Mouse (Mus musculus) hindbrain, embryonic 10.5 days (tissue): ENCODE measurements around the gene Ndc1. TPM values are rescaled to one million over a fixed set of nuclear protein-coding genes. Genes with fewer than 3 reads are reported as not detected.
"Not testable (repeated sequence)": the region's sequence is repeated elsewhere in the genome, so short reads cannot be mapped to it uniquely, and the experiment has no call there.

Source experiments
- DNase-seq: peaks from one replicate; pipeline ENCODE4 v3.0.0-alpha.2; 2017; ENCODE audit warnings: low spot score
- H3K27ac ChIP-seq: fragments of 300-500 bp; sonication (generic); 2 replicates; pipeline ENCODE4 v1.5.1; 2016; ENCODE audit warnings: mild to moderate bottlenecking, moderate library complexity
- H3K27me3 ChIP-seq: fragments of 300-500 bp; sonication (generic); 2 replicates; pipeline ENCODE4 v1.6.1; 2016; ENCODE audit warnings: mild to moderate bottlenecking; ENCODE audit not compliant: poor library complexity, insufficient read depth, severe bottlenecking
- H3K36me3 ChIP-seq: fragments of 300-500 bp; sonication (generic); 2 replicates; pipeline ENCODE4 v1.6.1; 2016; ENCODE audit warnings: mild to moderate bottlenecking, moderate library complexity
- H3K4me1 ChIP-seq: fragments of 300-500 bp; sonication (generic); replicated peaks from 2 replicates; pipeline ENCODE4 v1.6.1; 2016; ENCODE audit warnings: mild to moderate bottlenecking
- H3K4me3 ChIP-seq: fragments of 300-500 bp; sonication (generic); 2 replicates; pipeline ENCODE4 v1.5.1; 2016; ENCODE audit warnings: mild to moderate bottlenecking, moderate library complexity
- H3K9me3 ChIP-seq: fragments of 300-500 bp; sonication (generic); 2 replicates; pipeline ENCODE4 v1.6.1; 2016; ENCODE audit warnings: mild to moderate bottlenecking, moderate library complexity
- WGBS: fragments of 180-500 bp; shearing (Covaris S2); methylation state at CpG from one replicate; pipeline ENCODE4 v1.1.7; 2016; 5-methylcytosine and 5-hydroxymethylcytosine counted together
- polyA plus RNA-seq: library from polyadenylated mRNA; unstranded; fragments of >200 nt; fragmentation: Nextera tagmentation; extraction: Ambion mirVana; gene quantifications from 2 replicates; pipeline ENCODE4 v1.2.1, GENCODE M21; 2016

Gene Ndc1
- polyA plus RNA-seq, 1 experiment from 2014 or later, result 35.1 TPM

DNA sequence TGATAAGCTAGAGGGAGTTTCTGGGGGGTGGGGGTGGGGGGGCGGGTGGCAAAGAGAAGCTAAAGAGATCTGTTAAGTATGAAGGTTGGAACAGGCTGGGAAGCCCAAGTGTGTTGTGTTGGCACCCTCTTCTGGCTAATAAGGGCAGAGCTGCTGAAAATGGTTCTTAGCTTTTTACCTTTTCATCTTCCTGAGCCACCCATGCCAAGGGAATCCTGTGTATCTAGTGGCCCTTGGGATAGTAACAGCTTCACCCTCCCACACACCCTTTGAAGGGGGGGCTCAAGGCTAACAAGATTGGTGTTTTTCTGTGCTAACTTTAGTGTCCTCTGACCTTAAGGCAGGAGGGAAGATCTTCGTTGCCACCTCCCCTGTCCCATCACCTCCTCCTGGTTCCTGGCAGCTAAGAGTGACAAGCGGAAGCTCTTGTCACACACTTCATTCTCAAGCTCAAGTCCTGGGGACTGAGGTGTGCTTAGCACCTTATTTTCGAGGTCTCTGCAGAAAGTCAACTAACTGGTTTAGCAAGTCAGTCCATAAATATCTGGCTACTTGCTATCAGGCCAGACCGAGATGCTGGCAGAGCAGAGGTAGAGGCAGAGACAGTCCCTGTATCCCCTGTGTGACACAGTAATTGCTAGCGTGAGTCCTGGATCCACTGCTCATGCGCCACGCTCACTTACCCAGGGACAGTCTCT, 18.1 kb upstream of the Ndc1 start:
- H3K9me3 ChIP-seq, result no peaks in the 10 kb centered on the region
- peaks cover 22% of the 10 kb centered on the region; the same call in 1 of the 2 replicates for H3K36me3 ChIP-seq
- 67% methylated on average over 8 of the region's 8 CpGs for WGBS

DNA sequence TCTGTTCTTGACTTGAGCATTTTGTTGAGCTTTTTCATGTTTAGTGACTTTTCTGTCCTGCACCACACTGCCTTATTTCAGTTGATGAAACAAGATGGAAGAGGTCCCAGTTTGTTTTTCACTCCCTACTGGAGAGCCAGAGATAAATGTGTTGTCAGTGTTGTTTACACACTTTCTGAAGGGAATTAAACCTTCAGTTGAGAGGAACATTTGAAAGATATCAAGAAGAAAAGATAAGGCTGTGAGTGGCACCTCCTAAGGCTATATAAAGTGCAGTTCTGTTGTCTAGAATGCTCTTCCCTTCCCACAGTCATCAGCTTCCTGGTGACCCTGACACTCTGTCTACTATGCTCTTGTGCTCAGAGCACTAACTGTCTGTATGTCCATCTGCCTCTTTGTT, 16.2 kb upstream of the Ndc1 start:
- no peak overlapping the region for H3K4me3 ChIP-seq
- H3K36me3 ChIP-seq, result peaks cover 16% of the 10 kb centered on the region; the same call in 1 of the 2 replicates
- H3K27ac ChIP-seq, result no peak overlapping the region
- DNase-seq, result no peak
- H3K27me3 ChIP-seq, result no peaks in the 10 kb centered on the region
- H3K4me1 ChIP-seq, result peaks cover 11% of the 10 kb centered on the region; the same call in 1 of the 2 replicates
- H3K9me3 ChIP-seq, result no peaks in the 10 kb centered on the region

More for the DNA sequence above, 18.1 kb upstream of the Ndc1 start:
- Histone ChIP-seq H3K4me1 (peaks cover 10% of the 10 kb centered on the region; the same call in 1 of the 2 replicates), H3K27me3 (no peaks in the 10 kb centered on the region), H3K27ac (0 out of 2 replicates have a peak overlapping the region, but pooled peaks have one; percentile 0), H3K4me3 (no peak overlapping the region)
- DNase-seq, result peak; percentile 32

DNA sequence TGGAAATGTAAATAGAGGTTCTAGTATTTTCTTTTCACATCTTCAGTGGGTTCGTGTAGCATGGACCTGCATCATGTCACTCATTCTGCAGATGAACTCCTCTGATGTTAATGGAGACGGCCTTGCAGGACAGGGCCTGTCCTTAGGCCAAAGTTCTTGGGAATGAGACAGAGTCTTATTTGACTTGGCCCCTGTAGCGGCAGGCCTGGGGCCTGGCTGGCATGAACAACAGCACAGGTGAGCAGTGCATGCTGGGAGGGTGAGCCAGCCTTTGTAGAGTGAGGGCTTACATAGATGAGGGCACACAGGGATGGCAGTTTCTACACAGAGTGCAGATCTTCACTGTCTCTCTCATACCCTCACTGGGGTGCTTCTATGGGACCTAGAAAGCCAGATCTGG, 14.0 kb upstream of the Ndc1 start:
- Histone ChIP-seq H3K4me1 (peaks cover 7% of the 10 kb centered on the region; the same call in 1 of the 2 replicates), H3K9me3 (no peaks in the 10 kb centered on the region), H3K36me3 (peaks cover 12% of the 10 kb centered on the region; the same call in 1 of the 2 replicates), H3K27ac (no peak overlapping the region), H3K27me3 (no peaks in the 10 kb centered on the region), H3K4me3 (no peak overlapping the region)
- 85% methylated on average over 3 of the region's 3 CpGs for WGBS
- no peak for DNase-seq

DNA sequence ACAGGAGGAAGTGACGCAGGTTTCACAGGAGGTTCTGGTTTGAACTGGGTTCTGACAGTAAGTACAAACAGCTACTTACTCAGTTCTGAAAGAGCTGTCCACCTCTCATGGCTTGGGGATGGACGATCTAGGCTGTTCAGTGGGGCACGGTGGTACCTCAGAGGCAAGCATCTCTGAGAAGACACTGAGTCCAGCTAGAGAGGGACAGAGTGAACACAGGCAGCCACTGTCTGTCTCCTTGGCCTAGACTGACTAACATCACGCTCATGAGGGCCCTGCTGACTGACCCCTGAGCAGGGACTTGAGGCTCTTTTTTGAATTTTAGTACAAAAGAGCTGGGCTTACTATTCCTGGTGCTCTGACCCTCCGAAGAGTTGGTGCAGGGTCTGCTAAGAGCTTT, 13.5 kb upstream of the Ndc1 start:
- no peak for DNase-seq
- Histone ChIP-seq H3K4me1 (0 out of 2 replicates have a peak, but pooled peaks cover 4% of the 10 kb centered on the region), H3K27ac (no peak overlapping the region), H3K4me3 (no peak overlapping the region), H3K36me3 (peaks cover 13% of the 10 kb centered on the region; the same call in 1 of the 2 replicates), H3K9me3 (no peaks in the 10 kb centered on the region), H3K27me3 (no peaks in the 10 kb centered on the region)
- WGBS, result 86% methylated on average over 5 of the region's 5 CpGs

DNA sequence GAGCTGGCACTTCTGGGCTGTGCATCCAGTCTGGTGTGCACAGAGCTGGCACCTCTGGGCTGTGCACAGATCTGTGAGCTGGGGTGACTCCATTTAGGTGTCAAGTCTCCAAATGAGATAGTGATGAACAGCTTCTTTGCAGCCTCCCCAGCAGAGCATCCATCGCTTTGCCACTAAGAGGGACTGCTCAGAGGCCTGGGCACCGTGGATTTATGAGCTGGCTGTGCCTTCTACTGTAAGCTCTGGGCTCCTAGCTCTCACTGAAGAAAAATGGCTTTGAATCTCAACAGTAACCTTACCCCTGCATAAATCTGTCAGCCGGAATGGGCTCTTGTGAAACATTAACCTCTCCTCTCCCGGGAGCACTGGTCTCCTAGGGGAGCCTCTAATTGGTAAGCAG, 13.0 kb upstream of the Ndc1 start:
- no peak for DNase-seq
- Histone ChIP-seq H3K4me1 (0 out of 2 replicates have a peak, but pooled peaks cover 4% of the 10 kb centered on the region), H3K9me3 (no peaks in the 10 kb centered on the region), H3K27me3 (no peaks in the 10 kb centered on the region), H3K36me3 (peaks cover 14% of the 10 kb centered on the region; the same call in 1 of the 2 replicates), H3K4me3 (no peak overlapping the region), H3K27ac (no peak overlapping the region)
- WGBS, result 58% methylated on average over 4 of the region's 4 CpGs

DNA sequence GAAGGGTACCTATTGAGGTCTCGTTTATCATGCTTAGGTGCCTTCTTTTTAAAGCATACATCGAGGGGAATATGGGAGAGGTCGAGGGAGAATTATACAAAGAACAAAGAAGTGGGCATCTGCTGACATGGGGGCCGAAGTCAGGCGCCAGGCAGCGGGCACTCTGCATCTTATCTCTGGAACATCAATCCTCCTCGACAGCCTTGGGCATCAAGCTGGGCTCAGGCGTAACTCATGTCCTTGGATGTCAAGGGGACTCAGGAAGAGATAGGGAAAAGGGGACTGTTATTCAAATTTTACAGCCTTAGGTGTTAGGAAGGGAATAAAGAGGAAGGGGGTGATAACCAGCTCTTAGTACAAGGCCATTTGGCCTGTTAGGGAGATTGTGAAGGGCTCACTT, 10.4 kb upstream of the Ndc1 start:
- H3K4me3 ChIP-seq, H3K9me3 ChIP-seq, H3K4me1 ChIP-seq, H3K27ac ChIP-seq, H3K27me3 ChIP-seq, DNase-seq: not testable (repeated sequence)
- WGBS, result 79% methylated on average over 8 of the region's 8 CpGs
- 0 out of 2 replicates have a peak, but pooled peaks cover 11% of the 10 kb centered on the region for H3K36me3 ChIP-seq

DNA sequence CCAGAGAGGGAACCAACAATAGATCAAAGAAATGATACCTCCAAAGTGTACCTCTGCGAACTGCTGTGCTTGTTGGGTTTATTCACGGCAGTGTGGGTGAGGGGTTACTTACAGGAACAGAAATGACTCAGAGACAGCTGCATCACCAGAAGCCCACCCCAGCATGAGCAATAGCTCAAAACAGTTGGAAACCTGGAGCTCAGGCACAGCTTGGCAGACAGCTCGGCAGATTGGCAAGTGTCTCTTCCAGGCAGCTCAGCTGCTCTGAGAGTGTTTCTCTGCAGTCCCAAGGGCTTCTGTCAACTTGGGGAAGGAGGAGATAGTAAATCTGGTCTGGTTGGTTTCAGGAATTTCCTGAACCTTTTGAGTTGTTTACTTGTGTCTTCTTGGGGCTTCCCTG, 9.1 kb upstream of the Ndc1 start:
- H3K27ac ChIP-seq, result no peak overlapping the region
- H3K4me3 ChIP-seq, result no peak overlapping the region
- no peaks in the 10 kb centered on the region for H3K9me3 ChIP-seq
- H3K4me1 ChIP-seq, result peaks cover 8% of the 10 kb centered on the region; the same call in 1 of the 2 replicates
- no peaks in the 10 kb centered on the region for H3K27me3 ChIP-seq
- DNase-seq, result no peak
- 0 out of 2 replicates have a peak, but pooled peaks cover 11% of the 10 kb centered on the region for H3K36me3 ChIP-seq
- WGBS, result 90% methylated on average over 3 of the region's 3 CpGs

DNA sequence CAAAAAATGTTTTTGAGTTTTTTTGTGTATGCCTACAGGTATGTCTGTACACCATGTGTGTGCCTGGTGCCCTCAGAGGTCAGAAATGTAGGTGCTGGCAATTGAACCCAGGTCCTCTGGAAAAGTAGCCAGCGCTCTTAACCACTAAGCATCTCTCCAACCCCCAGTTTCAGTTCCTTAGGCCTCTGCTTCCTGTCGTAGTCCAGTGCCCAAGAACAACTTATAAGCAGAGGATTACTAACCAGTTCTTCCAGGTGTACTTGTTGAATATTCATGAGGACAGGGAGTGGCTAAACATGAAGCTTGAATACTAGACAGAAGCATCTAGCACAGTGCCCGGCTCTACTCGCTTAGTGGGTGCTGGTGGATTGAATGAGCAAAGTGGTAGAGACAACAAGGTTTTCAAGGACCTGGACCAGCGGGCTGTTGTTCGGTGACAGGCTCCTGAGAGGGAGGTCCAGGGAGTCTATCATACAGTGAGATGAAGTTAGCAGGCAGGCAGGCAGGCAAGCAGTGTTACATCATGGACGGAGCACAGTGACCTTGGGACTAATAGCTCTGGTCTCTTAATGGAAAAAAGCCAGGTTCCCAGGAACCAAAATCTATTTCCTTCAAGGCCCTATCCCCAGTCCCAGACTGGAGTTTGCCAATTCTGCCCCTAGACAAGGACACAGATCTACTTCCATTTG, 7.0 kb upstream of the Ndc1 start:
- no peak for DNase-seq
- WGBS, result 85% methylated on average over 7 of the region's 7 CpGs
- Histone ChIP-seq H3K4me3 (no peak overlapping the region), H3K27me3 (no peaks in the 10 kb centered on the region), H3K9me3 (no peaks in the 10 kb centered on the region), H3K27ac (no peak overlapping the region), H3K36me3 (0 out of 2 replicates have a peak, but pooled peaks cover 11% of the 10 kb centered on the region), H3K4me1 (peaks cover 4% of the 10 kb centered on the region; the same call in 1 of the 2 replicates)

DNA sequence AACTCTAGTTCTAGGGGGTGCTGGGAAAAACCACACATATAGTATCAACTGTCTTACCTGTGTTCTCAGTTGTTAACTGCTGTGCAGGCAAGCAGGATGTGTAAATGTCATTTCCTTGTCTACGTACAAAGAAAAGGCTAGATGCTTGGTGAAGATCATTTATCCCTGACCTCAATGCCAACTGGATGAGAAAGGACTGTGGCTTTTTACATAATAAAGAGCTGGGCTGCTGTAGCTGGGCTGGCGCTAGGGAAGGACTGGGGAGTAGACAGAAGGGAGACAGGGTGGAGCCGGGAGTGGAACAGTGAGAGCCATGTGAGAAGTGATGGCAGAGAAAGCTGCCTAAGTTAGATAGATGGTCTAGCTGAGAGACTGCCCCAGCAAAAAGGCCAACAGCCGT, 4.8 kb upstream of the Ndc1 start:
- H3K9me3 ChIP-seq, result no peaks in the 10 kb centered on the region
- DNase-seq, result no peak
- H3K4me3 ChIP-seq, result no peak overlapping the region
- peak overlapping the region; percentile 0; the same call in 1 of the 2 replicates for H3K27ac ChIP-seq
- peaks cover 4% of the 10 kb centered on the region; the same call in 1 of the 2 replicates for H3K4me1 ChIP-seq
- no peaks in the 10 kb centered on the region for H3K27me3 ChIP-seq
- WGBS, result 60% methylated on average over 4 of the region's 4 CpGs
- H3K36me3 ChIP-seq, result 0 out of 2 replicates have a peak, but pooled peaks cover 11% of the 10 kb centered on the region

DNA sequence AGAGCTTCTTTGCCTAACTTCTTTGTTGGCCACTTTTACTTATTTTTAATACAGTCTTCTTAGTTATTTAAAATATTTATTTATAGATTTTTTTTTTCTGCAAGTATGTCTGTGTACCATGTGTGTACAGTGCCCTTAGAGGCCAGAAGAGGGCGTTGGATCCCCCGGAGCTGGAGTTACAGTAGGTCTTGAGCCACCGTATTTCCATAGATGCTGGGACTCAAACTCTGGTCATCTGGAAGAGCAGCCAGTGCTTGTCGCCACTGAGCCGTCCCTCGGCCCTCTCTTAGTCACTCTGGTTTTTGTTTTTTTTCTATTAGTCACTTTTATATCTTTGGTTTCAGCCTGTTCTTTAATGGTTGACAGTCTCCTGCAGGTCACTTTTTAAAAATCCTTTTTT, 4.0 kb upstream of the Ndc1 start:
- Histone ChIP-seq H3K27ac (no peak overlapping the region), H3K4me1 (peaks cover 7% of the 10 kb centered on the region), H3K9me3 (no peaks in the 10 kb centered on the region), H3K4me3 (no peak overlapping the region), H3K36me3 (0 out of 2 replicates have a peak, but pooled peaks cover 7% of the 10 kb centered on the region), H3K27me3 (no peaks in the 10 kb centered on the region)
- DNase-seq, result no peak
- WGBS, result 85% methylated on average over 6 of the region's 6 CpGs

DNA sequence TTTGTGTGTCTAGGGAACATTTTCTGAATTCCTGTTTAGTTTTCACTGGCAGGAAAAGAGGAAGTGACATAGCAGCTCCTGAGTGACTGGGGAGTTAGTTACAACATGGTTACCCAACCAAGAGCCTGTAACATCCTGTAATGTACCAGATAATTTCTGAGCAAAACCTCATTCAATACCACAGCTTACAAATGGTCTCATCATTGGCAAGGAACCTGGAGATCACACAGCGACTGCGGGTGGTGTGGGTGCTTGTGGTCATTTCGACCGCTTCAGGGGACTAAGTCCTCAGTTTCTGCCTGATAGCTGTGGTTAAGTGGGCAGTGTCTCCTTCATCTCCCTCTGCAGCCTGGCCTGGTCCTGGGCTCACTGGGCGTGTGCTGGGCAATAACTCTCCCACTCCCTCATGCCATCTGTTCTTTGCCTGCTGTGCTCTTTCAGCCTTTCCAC, 3.4 kb upstream of the Ndc1 start:
- Histone ChIP-seq H3K9me3 (no peaks in the 10 kb centered on the region), H3K36me3 (0 out of 2 replicates have a peak, but pooled peaks cover 5% of the 10 kb centered on the region), H3K27ac (no peak overlapping the region), H3K4me1 (peaks cover 13% of the 10 kb centered on the region), H3K27me3 (no peaks in the 10 kb centered on the region), H3K4me3 (no peak overlapping the region)
- no peak for DNase-seq
- 87% methylated on average over 5 of the region's 5 CpGs for WGBS

DNA sequence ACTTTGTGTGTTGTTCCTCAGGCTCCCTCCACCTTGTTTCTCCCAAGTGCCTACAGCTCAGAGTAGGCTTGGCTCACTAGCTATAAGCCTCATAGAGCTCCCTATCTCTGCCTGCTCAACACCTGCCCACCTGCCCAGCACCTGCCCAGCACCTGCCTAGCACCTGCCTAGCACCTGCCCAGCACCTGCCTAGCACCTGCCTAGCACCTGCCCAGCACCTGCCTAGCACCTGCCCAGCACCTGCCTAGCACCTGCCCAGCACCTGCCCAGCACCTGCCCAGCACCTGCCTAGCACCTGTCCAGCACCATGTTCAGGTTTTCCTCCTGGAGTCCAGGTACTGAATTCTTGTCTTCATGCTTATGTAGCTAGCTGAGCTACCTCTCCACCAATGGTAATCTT, 1.2 kb upstream of the Ndc1 start:
- not testable (repeated sequence) for H3K4me3 ChIP-seq, H3K27ac ChIP-seq, H3K27me3 ChIP-seq, H3K9me3 ChIP-seq, DNase-seq
- H3K36me3 ChIP-seq, result peaks cover 18% of the 10 kb centered on the region
- H3K4me1 ChIP-seq, result peaks cover 15% of the 10 kb centered on the region

DNA sequence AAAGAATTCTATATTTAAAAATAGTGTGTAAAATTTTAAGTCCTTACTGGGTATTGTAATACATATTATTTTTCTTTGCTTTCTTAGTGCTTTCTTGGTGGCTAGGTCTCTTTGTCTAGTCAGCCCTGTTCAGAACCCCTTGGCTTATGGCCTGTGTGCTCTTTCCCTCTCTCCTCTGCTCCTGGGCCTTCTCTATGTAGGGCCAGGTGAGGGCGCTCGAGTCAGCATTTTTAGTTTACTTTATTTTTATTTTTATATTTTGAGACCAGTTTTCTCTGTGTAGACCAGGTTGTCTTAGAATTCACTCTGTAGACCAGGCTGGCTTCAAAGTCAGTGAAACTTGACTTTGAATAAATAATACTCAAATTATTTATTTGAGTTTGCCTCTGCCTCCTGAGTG, 4.7 kb downstream of the Ndc1 start:
- H3K27ac ChIP-seq, result no peak overlapping the region
- no peak for DNase-seq
- no peak overlapping the region for H3K4me3 ChIP-seq
- H3K9me3 ChIP-seq, result no peaks in the 10 kb centered on the region
- whole genome bisulfite sequencing, result 73% methylated on average over 2 of the region's 2 CpGs
- H3K4me1 ChIP-seq, result peaks cover 11% of the 10 kb centered on the region
- H3K27me3 ChIP-seq, result no peaks in the 10 kb centered on the region
- H3K36me3 ChIP-seq, result peaks cover 77% of the 10 kb centered on the region
